Mouse (Mus musculus): ENCODE data around the gene Sgta.

The Sgta gene

DNA sequence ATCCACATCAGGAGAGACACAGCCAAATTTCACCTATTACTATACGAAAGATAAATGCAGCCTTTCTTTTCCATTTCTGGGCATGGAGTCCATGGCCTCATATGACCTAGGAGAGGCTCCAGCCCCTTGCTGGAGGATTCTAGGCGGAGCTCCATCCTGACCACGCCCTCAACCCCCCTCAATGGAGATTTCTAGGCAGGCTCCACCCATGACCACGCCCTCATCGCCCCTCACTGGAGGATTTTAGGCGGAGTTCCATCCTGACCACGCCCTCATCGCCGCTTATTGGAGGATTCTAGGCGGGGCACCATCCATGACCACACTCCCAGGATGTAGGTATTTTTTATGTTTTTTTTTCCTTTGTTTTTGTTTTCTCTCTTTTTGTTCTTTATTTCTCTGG lies 41.7 kb downstream of the Sgta start:
- no peak for DNase-seq

DNA sequence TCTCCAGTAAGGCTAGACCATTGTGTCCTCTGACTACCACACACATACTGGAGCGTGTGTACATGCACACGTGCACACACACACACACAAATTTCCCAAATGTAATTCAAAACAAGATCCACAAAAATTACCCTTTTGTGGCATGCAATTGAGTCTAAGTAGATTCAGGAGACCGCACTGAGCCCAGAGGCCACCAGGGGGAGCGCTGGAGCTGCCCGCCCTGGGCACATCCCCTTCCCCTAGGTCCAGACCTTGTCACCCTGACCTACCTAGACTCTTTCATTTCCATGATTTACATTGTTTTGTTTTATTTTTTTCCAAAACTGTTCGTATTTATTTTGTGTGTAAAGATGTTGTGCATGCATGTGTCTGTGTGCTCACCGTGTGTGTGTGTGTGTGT lies 43.3 kb downstream of the Sgta start:
- peak; percentile 79 for DNase-seq

DNA sequence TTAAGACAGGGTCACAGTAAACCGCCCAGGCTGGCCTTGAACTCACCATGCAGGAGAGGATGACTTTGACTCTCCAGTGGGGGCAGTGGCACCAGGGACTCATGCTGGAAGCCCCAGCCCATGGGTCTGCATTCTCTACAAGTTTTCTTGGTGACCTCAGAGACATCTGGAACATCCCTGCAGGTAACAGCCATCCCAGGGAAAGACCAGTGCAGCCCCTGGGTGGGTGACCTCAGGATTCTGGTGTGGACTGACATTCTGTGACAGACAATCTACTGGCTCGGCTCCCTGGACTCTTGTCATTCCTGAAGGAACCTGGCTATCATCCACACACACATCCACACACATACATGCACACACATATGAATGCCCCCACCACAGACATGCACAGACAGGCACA lies 44.3 kb downstream of the Sgta start:
- DNase-seq: no peak

DNA sequence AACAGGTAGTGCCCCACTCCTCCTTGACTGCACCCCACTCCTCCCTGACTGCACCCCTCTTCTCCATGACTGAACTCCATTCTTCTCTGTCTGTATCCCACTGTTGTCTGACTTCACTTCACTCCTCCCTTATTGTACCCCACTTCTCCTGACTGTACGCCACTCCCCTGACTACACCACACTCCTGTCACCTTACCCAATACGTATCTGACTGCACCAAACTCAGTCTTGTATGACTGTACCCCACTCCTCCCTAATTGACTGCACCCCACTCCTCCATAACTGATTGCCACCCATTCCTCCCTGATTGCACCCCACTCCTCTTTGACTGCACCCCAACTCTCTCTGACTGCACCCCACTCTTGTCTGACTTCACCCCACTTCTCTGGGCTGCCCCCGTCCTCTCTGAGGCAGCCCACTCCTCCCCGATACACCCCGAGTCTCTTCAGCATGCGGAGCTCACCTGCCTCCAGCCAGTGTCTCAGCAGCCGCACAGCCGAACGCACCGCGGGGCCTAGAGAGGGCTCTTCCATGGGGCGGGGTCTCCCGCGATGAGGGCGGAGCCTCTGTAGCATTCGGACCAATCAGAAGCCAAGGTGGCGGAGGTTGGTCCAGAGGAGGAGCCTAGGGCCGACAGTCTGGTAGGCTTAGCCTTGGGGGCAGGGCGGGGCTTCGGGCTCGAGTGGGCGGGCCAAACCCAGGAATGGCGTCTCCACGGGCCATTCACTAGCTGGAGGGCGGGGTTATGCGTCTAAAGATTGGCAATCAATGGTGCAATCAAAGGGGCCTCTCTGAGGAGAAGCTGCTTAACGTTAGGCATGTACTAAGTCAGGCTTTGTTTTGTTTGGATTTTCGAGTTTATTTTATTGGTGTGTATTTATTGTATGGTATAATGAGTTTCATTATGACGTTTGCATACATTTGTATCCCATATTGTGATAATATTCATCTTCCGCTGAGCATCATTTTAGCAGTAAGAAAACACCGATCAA lies 45.3 kb downstream of the Sgta start, which contains the start of gene Gng7:
Gene Gng7 (minus strand): TSS at position 553 of the 992 bp plus-strand sequence.
- peak; percentile 99 for DNase-seq

DNA sequence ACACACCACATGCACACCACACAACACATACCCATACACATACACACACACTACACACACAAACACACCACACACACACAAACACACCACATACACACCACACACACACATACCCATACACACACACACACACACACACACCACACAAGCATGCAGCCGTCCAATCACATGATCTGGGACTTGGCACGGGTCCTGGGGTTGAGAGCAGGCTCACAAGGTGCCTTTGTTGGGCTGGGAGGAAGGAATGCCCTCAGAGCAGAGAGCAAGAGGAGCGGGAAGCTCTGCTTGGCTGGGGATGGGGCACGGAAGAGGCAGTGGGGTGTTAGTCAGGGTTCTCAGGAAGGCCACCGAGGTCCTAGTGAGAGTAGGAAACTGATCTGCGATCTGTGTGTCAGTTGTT lies 49.1 kb downstream of the Sgta start:
- DNase-seq: no peak

DNA sequence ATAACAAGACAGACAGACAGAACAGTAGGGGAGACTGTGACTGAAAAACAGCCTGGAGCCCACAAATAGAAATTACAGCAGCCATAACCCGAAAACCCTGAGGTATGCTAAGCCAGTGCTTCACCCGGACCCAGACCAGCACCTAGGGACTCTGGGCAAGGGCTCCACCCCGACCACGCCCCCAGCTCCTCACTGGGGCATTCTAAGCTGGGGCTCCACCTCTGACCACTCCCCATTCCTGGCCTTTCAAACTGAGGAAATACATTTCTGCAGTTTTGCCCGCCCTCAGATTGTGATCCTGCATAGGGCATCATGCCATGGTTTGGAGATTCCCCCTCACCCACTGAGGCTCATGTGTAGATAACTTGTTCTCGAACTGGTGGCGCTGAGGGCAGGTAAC lies 52.7 kb downstream of the Sgta start:
- DNase-seq: no peak

DNA sequence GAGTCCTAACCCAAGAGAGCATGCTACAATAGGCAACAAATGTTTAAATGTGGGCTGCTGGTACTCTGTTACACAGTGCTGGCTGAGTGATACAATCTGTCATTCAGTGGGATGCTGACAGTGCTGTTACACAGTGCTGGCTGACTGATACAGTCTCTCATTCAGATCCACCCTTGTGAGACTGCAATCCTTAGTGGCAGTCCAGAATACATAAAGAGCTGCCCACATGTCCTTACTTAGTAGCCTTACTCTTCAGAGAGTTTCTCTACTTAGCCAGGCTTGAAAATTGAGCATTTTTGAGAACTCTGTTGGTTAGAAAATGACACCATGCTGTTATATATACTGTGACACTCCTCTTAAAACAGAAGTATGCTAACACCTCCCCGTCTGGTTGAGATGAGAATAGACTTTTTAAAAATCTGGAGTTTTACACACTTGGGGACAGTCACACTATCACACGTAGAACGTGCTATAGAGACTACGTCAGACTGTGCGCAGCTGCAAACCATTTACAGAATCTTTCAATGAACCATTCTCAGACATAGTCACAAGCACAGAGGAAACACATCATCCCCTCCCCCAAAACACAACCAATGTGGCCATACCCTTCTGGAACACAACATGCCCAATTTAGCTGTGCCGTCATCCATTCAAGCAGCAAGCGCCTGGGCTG lies 53.8 kb downstream of the Sgta start:
- no peak for DNase-seq

DNA sequence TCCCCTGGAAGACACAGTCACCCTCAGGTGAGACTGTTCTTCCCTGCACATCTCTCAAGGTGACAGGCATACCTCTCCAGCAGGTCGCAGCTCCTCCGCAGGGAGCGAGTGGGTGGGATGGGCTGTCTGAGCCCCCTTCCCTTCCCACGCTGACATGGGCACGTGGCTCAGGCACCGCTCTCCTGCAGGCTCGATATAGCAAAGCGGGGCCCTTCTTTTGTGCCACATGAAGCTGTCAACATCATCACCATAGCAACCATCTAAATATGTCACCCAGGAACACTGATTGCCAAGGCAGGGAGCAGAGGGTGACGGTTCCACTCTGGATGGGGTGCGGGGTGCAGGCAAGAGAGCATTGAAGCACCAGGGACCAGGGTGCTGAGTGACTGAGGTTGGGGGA lies 58.8 kb downstream of the Sgta start:
- no peak for DNase-seq

DNA sequence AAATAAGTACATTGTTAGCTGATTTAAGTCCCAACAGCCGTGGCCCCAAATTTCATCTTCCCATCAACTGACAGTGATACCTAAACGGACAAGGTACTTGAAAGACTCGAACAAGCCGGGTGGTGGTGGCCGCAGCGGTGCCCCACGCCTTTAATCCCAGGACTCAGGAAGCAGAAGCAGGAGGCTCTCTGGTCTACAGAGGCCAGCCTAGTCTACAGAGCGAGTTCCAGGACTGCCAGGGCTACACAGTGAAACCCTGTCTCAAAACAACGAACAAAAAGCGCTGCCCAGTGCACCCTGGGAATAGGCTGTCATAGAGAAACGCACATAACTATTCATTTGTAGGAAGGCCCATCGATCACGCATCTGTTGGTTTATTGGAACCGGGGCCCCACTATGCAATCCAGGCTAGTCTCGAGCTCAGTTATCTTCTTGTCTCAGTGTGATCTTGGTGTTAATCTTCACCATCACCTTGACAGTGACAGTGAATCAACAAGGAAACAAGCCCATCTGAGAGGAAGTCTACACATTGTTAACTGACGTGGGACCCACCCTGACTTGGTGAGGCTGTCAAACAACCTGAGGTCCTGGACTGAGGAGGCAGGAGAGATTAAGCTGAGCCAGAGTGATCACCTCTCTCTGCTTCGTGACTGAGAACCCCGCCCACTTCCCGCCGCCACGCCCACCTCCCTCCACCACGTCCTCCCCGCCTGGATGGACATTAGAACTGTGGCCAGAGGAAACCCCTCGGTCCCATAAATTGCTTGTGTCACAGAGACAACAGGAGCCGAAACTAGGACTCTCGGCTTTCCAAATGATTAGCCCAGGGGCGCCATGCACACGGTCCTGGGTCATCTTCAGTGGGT lies 59.6 kb downstream of the Sgta start:
- no peak for DNase-seq

DNA sequence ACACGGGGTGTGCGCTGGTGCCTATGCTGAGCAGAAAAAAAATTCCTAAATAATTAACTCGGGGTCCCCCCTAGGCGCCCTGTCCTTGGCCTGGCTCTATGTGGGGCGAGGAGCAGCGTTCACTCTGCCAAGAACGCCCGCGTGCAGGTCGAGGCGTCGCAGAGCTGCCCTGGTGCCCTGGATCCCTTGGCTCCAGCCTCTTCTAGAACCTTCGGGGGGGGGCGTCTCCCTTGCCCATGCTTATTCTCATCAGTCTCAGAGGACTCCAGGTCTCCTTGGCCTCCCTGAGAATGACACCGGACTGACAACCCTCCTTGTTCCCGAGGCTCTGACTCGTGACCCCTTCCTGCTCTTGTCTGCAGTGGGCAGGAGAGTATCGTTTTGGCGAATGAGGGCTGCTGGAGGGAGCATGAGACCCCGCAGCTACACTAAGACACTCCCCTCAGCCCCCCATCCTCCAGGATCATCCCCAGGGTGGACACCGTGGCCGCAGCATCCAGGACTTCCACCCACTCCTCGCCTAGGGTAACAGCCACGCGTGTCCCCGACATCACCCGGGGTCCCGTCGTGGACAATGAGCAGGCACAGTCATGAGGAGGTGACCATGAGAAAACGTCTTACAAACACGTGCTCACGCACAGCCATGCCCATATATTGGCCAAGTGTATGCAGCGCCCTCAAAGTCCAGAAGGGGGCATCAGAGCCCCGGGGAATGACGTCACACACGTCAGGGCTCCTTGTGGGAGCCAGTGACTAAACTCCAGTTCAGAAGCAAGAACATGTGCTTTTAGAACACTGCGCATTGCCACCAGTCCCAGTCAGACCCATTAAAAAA lies 60.4 kb downstream of the Sgta start:
- DNase-seq: peak; percentile 89

DNA sequence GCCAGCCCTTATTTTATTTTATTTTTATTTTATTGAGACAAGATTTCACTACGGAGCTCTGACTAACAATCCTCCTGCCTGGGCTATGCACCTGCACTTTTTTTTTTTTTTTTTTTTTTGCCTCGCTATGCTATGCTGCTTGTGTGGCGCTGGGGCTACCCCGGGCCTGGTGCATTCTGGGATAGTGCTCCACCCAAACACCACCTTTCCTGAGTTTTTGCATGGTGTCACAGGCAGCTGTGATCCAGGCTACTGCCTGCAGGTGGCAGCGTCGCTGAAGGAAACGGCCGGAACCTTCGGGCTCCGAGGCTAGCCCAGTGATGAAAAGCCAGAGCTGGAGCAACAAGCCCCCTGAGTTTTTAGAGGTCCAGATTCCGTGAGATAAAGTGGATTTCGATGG lies 61.2 kb downstream of the Sgta start:
- DNase-seq: peak; percentile 63

DNA sequence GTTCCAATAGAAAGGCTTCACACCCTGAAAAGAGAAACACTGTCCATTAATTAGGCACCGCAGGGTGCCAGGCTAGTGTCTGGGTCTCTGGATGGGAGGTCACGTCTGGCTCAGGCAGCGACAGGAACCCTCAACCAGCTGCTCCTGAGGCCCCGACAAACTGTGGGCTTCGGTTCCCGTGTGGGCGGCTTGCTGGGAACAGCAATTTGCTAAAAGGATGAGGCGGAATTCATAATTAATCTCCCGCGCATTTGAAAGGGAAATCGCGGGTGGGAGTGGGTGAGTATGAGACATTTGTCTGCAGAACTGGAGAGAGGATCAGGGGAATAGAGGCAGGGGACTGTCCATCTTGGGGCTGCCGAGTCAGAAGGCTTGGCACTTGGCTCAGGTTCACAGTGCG lies 62.0 kb downstream of the Sgta start:
- no peak for DNase-seq

DNA sequence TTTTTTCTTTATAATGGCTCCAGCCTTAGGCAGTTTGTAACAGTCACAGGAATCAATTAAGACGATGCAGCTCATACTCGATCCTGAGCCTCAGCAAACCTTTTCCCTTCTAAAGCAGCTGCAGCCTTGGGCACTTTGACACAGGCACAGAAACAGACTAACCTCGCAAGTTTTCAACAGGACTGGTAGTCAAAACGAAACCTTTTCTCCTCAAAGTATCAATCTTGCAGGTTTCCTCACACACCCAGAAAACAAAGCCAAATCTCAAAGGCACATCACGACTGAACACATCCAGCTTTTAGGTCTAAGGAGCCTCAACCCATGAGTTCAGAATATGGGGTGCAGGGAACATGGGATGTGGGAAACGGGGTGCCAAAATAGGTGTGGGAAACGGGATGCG lies 62.6 kb downstream of the Sgta start:
- no peak for DNase-seq

DNA sequence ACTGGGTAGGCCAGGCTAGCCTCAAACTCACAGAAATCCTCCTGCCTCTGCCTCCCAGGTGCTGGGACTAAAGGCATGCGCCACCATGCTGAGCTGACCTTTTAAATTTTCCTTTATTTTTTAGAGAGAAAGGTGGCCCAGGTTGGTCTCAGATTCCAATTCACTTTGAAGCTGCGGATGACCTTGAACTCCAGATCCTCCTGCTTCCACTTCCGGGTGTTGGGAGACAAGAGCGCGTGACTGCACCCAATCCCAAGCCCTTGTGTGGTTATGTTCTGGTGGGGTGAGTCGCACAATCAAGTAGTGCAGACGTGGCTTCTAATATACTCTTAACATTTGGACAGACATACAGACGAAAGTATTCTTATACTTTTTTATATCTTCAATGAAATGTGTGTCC lies 63.5 kb downstream of the Sgta start:
- no peak for DNase-seq

DNA sequence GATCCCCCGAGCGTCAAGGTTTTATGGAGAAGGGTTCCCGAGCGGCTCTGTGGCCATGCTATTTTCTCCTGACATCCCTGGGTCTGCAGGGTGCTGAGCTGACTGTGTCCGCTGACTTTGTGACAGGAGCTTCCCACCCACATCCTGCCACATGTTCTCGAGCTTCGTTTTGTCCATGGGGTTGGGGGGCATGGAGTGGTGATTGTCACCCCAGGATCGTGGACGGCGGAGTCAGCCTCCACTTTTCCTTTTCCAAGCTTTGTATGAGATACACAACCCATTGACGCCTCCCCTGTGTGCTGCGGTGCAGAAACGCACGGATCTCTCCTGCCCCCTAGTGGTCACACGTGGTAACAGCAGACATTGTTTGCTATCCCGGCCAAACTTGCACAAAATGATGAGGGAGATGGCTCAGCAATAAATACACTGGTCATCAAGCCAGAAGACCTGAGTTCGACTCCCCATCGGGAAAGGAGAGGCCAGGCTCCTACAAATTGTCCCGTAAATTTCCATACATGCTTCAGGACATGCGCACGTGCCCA lies 64.8 kb downstream of the Sgta start:
- DNase-seq: peak; percentile 90

DNA sequence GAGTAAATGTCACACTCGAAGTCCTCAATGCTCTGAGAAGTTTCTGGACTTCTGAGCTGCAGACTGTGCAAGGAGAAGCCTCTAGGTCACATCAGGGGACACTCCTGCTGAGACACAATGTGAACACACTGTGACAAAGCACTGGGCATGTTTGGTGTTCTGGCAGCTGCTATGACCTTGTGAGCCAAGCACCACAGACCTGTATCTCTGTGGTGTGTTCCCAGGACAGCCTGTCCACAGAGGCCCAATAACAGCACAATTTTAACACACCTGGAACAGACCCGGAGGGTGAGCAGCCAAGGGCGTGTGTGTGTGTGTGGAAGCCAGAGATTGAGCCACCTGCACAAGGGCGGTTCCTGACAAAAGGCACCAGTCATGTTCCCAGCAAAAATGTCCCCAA lies 65.4 kb downstream of the Sgta start:
- no peak for DNase-seq
